Mouse (Mus musculus): ENCODE measurements around the gene Tbx10. TPM values are rescaled to one million over a fixed set of nuclear protein-coding genes. Genes with fewer than 3 reads are reported as not detected.
"Not testable (repeated sequence)": the region's sequence is repeated elsewhere in the genome, so short reads cannot be mapped to it uniquely, and the experiment has no call there.

Tbx10 gene
- total RNA-seq, 2 experiments from 2014 or later = not detected

DNA sequence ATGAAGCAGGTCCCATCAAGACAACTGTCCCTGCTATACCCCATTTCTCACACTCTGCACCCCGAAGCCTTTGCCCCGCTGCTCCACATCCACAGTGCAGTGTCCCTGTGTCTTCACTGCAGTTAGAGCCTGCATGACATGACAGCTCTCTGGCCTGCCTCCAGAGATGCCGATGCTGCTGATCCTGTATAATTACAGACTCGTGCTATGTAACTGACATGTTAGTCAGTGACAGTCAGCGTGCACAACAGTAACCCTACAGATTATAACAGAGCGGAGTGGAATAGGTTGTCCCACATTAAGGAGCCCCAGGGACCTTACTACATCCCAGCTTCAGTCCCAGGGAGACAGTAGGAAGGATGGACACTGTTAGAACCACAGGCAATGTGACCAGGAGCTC lies 17.9 kb upstream of the Tbx10 start:
- DNase-seq (ENCODE audit: low spot score in 2 of 2) = not testable (repeated sequence)

DNA sequence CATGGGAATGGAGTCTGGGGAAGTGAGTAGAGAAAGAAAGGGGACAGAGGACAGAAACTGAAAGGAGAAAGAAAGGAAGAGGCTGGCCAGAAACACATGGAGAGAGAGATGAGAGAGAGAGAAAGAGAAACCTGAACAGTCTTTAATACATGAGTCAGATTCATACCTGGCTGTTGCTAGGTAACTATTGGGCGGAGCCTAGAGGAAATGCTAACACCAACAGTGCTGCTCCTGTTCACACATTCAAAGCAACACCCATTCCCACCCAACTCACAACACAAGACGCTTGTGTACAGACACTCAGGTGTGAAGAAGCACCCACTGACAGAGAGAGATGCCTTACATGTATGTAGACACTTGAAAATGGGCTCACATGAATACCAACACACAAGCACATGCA lies 16.7 kb upstream of the Tbx10 start:
- DNase-seq (ENCODE audit: low spot score in 2 of 2) = no peak

DNA sequence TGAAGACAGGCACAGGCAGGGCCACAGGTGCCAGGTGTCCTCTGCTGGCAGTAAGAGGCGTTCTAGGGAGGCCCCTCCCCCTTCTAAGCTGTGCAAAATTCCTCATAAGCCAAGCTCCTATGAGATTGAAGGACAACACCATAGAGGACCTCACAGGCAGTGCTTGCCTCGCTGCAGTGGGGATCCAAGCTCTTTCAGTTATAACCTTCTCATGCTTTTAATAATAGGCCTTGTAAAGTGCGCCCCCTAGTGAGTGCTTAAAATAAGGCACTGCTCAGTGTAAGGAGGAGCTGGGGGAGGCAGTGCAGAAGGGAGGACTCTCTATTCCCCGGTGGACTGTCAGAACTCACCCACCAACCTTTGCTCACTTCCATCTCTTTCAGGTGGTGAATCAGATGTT lies 12.2 kb upstream of the Tbx10 start:
- DNase-seq (ENCODE audit: low spot score in 2 of 2) = peak; percentile 60 to 89

DNA sequence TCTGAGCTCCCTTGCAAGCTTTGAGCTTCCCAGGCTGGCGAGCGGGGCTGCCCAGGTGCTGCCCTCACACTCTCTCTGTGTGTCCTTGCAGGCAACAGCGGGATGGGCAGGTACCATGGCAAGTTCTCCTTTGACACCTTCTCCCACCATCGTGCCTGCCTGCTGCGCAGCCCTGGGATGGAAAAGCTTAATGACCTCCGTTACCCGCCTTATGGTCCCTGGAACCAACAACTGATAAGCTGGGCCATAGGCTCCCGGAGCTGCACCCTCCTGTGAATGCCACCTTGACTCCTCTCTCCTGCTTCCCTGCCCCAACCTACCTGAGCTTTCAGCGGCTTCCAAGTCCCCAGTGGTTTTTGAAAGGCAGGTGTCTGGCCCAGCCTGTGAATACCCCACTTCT lies 11.6 kb upstream of the Tbx10 start:
- DNase-seq (ENCODE audit: low spot score in 2 of 2) = no peak

DNA sequence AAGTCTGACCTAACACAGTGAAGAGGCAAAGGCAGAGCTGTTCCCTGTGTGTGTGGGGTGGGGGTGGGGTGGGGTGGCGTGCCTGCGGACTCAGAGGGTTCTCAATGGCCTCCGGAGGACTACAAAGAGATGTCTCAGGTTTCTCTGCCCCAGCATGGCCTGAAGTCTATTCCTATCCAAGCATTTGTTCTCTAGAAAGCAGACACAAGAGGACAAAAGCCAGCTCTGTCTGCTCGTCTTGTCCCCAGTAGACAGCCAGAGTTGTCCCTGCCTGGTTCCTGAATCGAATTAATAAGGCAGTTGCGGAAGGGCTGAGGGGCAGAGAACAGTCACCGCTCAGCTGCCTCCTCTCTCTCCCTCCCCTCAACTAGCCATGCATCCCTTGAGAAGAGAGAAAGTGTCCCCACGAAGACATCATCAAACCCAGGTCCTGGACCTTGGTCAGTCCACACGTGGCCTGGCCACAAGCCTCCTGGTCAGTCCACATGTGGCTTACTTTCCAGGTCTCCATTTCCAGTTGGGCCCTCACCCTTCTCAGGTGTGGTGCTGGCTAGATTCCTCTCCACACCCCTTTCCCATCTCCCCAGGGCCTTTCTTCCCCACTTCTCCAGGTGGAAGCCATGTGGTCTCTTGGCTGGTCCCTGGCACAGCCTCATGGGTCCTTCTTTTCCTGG lies 8.9 kb upstream of the Tbx10 start:
- peak in 1 of 2 experiments; percentile 26 for DNase-seq (ENCODE audit: low spot score in 2 of 2)

DNA sequence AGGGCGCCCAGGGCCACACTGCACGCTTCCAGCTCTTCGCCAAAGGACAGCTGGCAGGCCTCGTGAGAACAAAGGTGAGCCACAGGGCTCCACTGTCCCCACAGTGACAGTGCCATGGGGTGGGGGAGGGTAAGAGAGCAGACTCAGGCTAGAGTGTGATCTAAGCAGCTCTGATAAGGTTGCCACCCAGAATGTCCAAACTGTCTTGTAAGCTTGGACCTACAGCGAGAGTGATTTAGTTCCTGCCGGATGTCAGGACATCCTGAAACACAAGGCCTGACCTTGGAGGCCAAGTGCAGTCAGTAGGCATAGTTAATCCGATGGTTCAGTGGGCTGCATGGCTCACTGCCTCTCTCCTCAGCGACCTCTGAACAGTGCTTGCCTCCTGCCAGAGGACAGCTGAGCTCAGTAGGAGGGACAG lies 7.3 kb upstream of the Tbx10 start:
- DNase-seq (ENCODE audit: low spot score in 2 of 2) = no peak

DNA sequence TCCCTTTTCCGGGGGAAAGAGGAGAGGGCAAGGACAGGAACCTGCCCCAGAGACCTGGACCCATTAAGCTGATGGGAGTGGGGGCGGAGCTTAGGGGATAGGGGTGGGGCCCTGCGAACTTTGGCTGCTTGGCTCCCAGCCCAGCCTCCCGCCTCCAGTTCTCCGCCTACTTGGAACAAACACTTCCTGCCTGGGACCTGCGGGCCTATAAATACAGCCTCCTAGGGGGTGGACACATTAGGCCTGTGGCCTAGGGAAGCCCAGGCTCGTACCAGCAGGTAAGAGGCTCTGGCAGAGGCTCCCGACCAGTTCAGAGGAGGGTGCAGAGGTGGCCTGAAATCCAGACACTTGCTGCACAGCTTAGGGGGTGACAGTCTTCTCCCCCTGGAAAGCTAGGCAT lies 6.2 kb upstream of the Tbx10 start, which contains the start of gene Acy3:
Gene Acy3, plus strand, starts transcription at position 237 of the 400 bp plus-strand sequence.
- peak; percentile 53 to 71 for DNase-seq (ENCODE audit: low spot score in 2 of 2)

DNA sequence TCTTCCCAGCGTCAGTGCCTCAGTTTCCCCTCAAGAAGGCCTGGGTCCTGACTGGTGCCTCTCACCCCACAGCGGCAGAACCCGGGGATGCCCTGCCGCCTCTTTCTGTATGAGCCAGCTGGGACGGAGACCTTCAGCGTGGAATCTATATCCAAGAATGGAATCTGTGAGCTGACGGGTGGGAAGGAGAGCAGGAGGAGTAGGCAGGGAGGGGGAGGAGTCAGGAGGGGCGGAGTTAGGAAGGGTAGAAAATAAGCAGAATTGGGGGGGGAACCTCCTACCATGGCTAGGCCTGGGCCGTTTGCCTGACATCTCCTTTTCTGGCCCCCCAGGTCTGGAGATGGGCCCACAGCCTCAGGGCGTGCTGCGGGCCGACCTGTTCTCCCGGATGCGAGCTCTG lies 4.5 kb upstream of the Tbx10 start:
- no peak for DNase-seq (ENCODE audit: low spot score in 2 of 2)

DNA sequence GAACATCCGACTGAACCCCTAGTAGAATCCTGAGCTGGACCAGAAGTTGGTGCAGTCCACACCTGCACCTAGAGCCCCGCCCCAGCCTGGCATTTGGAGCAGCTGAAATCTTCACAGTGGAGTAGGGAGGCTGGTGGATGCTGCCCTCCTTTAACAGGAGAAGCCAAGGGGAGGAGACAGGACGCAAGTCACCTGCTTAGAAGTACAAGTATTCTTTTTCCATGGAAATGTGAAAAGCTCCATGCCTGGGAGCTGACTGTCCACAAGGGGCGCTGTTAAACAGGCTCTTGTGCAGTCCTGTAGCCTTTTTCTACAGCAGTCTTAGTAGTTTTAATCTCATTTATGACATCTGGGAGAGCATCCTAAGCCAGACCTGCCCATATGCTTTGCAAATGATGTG lies 3.8 kb upstream of the Tbx10 start:
- no peak for DNase-seq (ENCODE audit: low spot score in 2 of 2)

DNA sequence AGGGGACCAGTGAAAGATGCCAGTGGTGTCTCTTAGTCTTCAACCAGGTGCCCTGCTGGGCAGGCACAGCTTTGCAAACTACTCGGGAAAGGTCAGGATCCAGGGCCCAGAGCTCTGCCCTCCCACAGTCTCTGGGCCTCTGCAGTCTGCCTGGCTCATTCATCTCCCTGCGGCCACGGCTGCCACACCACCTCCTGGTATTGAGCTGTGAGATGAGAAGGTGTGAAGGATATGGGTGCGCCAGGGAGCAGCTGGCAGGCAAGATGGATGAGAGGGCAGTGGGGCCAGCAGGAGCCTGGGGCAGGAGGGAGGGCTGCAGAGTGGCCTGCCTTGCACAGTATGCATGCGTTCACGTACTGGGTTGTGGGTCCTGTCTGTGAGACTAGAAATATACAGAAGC lies 1.7 kb upstream of the Tbx10 start:
- DNase-seq (ENCODE audit: low spot score in 2 of 2) = no peak

DNA sequence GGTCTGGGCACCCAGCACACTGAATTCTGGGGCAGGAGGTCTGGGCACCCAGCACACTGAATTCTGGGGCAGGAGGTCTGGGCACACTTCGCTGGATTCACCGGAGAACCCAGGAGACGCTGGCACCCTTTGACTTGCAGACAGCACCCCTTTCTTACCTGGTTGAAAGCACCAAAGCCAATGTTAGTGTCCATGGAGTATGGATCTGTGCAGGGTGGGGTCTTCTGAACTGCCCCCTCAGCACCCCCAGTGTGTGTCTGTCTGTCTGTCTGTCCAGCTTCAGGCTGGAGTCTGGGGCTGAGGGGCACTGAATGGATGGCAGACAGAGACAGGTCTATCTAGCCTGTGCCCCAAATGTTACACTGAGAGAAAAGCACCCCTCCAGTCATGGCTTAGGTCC lies 990 bp upstream of the Tbx10 start:
- DNase-seq (ENCODE audit: low spot score in 2 of 2) = no peak

DNA sequence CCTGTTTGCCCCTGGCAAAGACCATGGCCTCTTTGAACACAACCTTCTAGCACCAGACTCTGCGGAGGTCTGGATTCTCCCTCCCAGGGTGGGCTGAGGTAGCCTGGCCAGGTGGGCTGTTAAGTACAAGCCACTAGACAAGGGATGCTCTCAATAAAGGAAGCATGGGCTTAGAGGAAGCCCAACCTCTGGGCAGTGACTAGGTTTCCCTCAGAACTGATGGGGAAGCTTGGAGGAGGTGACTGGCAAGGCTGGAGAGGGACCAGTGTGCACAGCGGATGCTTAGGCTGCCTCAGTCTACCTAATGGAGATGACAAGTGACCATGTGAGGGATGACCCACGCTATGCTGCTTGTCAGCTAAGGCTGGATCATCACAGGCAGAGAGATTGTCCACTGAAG lies 586 bp upstream of the Tbx10 start:
- no peak for DNase-seq (ENCODE audit: low spot score in 2 of 2)

DNA sequence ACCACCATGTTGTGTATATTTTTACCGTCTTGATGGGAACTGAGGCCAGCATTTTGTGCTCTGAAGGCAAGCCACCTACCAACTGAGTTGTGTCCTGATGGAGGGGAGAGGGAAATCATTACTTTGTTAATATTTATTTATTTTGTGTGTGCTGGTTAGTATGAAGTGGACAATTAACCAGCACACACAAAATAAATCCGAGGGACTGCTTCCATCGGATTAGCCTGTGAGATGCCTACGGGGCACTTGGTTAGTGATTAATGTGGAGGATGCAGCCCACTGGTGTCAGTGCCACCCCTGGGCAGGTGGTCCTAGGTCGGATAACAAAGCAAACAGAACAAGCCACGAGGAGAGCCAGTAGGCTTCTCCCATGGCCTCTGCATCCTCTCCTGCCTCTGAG lies 2.4 kb downstream of the Tbx10 start:
- no peak for DNase-seq (ENCODE audit: low spot score in 2 of 2)

DNA sequence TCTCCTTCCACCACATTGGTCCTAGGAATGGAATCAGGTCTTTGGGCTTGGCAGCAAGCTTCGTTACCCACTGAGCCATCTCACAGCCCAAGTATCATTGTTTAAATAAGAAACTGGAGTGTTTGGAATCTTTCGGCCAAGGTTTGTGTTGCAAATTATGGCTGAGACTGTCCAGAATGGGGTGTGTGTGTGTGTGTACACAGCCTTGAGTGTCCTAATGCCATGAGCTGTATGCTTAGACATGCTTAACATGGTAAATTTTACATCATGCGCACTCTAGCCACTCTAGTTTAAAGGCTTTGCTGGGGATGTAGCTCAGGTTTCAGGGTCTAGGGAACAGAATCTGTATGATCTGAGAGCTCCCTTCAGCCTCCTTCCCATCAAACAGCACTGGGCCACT lies 3.0 kb downstream of the Tbx10 start:
- no peak for DNase-seq (ENCODE audit: low spot score in 2 of 2)

DNA sequence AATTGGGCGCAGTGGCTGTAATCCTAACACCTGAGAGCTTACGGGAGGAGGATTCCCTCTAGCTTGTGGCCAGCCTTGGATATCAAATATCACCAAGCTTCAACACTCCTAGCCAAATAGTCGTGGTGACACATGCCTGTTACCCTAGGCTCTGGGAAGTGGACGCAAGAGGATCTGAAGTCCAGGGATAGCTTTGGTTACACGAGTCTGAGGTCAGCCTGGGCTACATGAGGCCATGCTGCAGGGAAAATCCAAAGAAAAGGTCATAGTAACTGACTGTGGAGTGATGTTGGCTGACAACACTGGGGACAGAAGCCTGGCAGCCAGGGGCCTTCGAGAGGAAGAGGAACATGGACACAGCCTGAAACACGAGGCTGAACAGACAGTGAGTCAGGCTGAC lies 3.6 kb downstream of the Tbx10 start:
- no peak for DNase-seq (ENCODE audit: low spot score in 2 of 2)

DNA sequence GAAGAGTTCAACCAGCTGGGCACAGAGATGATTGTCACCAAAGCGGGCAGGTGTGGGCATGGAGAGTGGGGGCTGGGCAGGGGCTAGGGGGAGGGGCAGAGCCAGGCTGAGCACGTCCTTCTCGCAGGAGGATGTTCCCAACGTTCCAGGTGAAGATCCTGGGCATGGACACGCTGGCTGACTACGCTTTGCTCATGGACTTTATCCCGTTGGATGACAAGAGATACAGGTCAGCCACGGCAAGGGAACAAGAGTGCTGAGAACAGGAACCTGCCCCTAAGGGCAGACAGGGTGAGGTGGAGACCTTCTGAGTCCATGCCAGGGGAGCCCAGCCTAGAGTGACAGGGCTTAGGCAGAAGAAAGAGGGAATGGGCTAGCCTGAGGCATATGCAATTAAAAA lies 4.2 kb downstream of the Tbx10 start:
- no peak for DNase-seq (ENCODE audit: low spot score in 2 of 2)

DNA sequence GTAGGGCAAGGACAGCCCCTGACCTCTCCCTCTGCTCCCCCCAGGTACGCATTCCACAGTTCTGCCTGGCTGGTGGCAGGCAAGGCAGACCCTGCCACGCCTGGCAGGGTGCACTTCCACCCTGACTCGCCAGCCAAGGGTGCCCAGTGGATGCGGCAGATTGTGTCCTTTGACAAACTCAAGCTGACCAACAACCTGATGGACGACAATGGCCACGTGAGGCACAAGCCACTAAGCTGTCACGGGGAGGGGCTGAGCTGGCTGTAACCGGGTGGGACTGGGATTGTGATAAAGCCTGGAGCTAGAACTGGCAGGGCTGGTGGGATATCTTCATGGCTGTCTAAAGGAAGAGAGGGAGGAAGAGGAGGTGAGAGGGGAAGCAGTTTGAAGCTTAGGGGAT lies 4.7 kb downstream of the Tbx10 start:
- DNase-seq (ENCODE audit: low spot score in 2 of 2) = no peak

DNA sequence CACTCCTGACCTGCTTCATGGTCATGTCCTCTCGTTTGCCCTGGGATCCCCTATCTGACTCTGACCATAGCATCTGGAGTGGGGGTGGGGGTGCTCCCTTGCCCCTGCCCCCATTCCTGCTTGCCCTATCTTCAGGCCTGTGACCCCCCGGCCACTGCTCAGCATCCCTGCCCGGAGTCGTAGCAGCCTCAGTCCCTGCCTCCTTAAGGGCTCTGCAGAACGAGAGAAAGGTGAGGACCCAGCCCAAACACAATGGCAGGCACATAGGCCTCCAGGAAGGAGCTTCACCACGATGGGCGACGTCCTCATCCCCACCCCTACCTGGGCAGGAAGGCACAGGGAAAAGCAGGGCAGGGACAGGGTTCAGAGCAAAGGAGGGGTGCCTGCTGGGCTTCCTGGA lies 5.8 kb downstream of the Tbx10 start:
- no peak for DNase-seq (ENCODE audit: low spot score in 2 of 2)

DNA sequence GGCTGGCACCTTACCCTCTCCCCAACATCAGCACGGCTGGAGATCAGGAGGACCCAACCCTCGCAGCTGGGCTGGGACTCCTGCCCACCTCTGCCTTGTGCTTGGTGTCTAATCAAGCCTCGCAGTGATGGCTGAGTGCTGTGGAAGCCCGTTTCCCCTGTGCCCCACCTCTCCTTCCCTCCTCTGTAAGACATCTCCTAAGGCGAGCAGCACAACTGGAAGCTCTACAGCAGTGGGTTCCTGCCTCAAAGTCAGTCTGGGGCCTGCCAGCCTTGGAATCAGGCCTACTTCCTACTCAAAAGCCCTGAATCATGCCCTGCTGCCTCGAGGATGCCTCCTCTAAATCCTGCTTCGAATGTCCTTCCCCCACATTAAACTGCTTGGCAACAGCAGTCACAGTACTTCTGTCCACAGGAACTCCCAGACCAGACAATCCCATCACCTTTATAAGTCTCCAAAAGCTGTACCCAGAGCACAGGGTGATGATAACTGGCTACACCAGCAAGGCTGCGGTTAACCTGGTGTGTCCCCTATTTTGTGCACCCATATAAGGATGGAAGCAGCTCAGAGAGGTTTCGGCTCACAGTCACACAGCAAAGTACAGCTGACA lies 6.7 kb downstream of the Tbx10 start:
- DNase-seq (ENCODE audit: low spot score in 2 of 2) = no peak

DNA sequence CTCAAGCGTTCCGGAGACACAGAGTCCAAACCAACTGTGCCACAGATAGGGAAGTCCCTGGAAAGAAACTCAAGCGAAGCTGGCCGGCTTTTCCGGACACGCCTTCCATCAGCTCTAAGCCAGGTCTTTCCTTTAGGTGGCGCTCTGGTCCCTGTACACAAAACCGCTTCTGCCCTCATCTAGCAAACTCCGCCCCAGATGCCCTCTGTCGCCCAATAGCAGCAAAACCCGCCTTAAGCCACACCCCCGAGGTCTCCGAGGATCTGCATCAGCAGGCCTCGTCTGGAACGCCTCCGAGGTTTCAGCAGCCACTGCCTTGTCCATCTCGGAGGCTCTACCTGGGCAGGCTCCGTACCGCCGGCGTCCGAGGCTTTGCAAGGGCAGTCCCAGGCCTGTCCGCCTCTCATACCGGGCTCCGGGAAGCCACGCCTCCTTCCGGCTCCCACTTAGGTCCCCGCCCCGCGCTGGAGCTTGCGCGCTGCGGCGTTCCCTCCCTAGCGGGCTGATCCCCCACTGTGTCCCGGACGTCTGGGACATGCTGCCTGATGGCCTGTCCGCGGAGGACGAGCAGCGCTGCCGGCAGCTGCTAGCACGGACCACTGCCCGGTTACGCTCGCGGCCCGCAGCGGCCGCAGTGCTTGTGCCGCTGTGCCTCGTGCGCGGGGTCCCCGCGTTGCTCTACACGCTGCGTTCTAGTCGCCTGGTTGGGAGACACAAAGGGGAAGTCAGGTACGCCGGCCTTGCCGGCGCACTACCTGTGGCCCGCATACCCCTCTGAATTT lies 7.8 kb downstream of the Tbx10 start, which contains the start of the genes Nudt8 and Gm49405:
Gene Nudt8, plus strand, starts transcription at position 462 of the 782 bp plus-strand sequence.
Gene Gm49405, plus strand, starts transcription at position 508 of the 782 bp plus-strand sequence.
- DNase-seq (ENCODE audit: low spot score in 2 of 2) = peak; percentile 94 to 97

DNA sequence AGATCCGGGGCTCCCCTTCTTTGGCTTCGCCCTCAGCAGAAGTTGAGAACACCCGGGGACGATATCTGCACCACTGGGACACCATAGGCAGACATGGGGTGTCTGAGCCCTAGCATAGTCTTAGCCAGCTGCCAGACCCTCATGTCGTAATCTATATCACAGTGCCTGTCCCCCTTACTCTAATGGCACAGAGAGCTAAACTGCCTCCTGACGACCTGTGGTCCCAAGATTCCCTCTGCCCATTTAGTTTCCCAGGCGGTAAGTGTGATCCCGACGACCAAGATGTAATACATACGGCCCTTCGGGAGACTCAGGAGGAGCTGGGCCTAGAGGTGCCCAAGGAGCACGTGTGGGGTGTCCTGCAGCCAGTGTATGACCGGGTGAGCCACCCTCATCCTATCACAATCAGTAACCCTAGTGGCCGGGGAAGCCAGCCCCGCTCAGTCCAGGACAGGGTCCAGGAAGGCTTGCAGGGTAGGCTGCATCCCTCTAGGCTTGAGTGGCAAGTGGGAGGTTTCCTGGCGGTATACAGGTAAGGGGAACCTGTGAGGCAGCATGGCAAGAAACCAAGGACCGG lies 8.5 kb downstream of the Tbx10 start:
- no peak for DNase-seq (ENCODE audit: low spot score in 2 of 2)

DNA sequence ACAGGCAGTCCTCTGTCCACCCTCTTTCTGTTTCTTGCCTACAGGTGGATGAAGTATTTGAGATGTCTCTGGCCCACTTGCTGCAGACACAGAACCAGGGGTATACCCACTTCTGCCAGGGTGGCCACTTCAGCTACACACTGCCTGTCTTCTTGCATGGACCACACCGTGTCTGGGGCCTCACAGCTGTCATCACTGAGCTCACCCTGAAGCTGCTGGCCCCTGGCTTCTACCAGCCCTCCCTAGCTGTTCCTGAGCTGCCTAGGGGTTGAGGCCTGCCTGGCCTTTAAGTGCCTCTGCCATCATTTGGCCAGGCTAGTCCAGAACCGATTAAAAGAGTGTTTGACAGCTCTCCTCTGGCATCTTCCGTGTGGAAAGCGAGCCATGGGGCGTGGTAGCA lies 9.2 kb downstream of the Tbx10 start:
- DNase-seq (ENCODE audit: low spot score in 2 of 2) = no peak
